Mouse (Mus musculus) forebrain, embryonic 11.5 days (tissue): ENCODE measurements around the gene Nktr. TPM values are rescaled to one million over a fixed set of nuclear protein-coding genes. Genes with fewer than 3 reads are reported as not detected.
A peak's percentile ranks its signal among the peaks of the same experiment; 100 is the strongest.

ENCODE experiments used
- ATAC-seq: fragments of 200-750 bp; cut with Nextera tagmentation; replicated peaks from 2 replicates; pipeline ENCODE4 v1.8.0; 2017; ENCODE audit warnings: moderate TSS enrichment; ENCODE audit not compliant: low FRiP score
- DNase-seq: peaks from one replicate; pipeline ENCODE4 v3.0.0-alpha.2; 2017; ENCODE audit warnings: low spot score
- H3K27ac ChIP-seq: fragments of 300-500 bp; sonication (generic); 2 replicates; pipeline ENCODE4 v1.5.1; 2014; ENCODE audit warnings: low read depth, low read length
- H3K27me3 ChIP-seq: fragments of 300-500 bp; sonication (generic); 2 replicates; pipeline ENCODE4 v1.6.1; 2014; ENCODE audit warnings: mild to moderate bottlenecking, low read length, mixed read lengths; ENCODE audit not compliant: control insufficient read depth, insufficient read depth
- H3K36me3 ChIP-seq: fragments of 300-500 bp; sonication (generic); 2 replicates; pipeline ENCODE4 v1.6.1; 2014; ENCODE audit warnings: mild to moderate bottlenecking, low read length, moderate library complexity, mixed read lengths; ENCODE audit not compliant: control insufficient read depth, insufficient read depth
- H3K4me1 ChIP-seq: fragments of 300-500 bp; sonication (generic); replicated peaks from 2 replicates; pipeline ENCODE4 v1.6.1; 2014; ENCODE audit warnings: low read length, mixed read lengths; ENCODE audit not compliant: control insufficient read depth, insufficient read depth
- H3K4me2 ChIP-seq: fragments of 300-500 bp; sonication (generic); 2 replicates; pipeline ENCODE4 v1.6.1; 2014; ENCODE audit warnings: low read depth, mild to moderate bottlenecking, low read length, moderate library complexity, mixed read lengths; ENCODE audit not compliant: severe bottlenecking
- H3K4me3 ChIP-seq: fragments of 300-500 bp; sonication (generic); 2 replicates; pipeline ENCODE4 v1.5.1; 2014; ENCODE audit warnings: low read depth, low read length
- H3K9ac ChIP-seq: fragments of 300-500 bp; sonication (generic); 2 replicates; pipeline ENCODE4 v1.6.1; 2014; ENCODE audit warnings: low read length
- H3K9me3 ChIP-seq: fragments of 300-500 bp; sonication (generic); 2 replicates; pipeline ENCODE4 v1.6.1; 2016; ENCODE audit warnings: low read length, mixed read lengths; ENCODE audit not compliant: control insufficient read depth
- WGBS: fragments of 180-500 bp; shearing (Covaris S2); extraction: QIAGEN DNeasy Blood & Tissue Kit; methylation state at CpG from one replicate; pipeline ENCODE4 v1.1.7; 2014; 5-methylcytosine and 5-hydroxymethylcytosine counted together
- polyA plus RNA-seq: library from polyadenylated mRNA; unstranded; fragments of >200 nt; fragmentation: Nextera tagmentation; extraction: Ambion mirVana; gene quantifications from 2 replicates; pipeline ENCODE4 v1.2.1, GENCODE M21; 2014

The Nktr gene
- polyA plus RNA-seq, 1 experiment from 2014 or later, result 67.5 TPM

GRCm38 (mm10) chr9:121679549-121679948, 39.4 kb upstream of the Nktr start:
- Histone ChIP-seq H3K9me3 (no peaks in the 10 kb centered on the region), H3K27ac (no peak overlapping the region), H3K4me2 (no peak overlapping the region), H3K27me3 (no peaks in the 10 kb centered on the region), H3K4me3 (no peak overlapping the region), H3K9ac (no peak overlapping the region), H3K4me1 (0 out of 2 replicates have a peak, but pooled peaks cover 2% of the 10 kb centered on the region), H3K36me3 (peaks cover 3% of the 10 kb centered on the region; the same call in 1 of the 2 replicates)
- DNase-seq (peak; percentile 78), ATAC-seq (peak; percentile 72)
- 20% methylated on average over 6 of the region's 6 CpGs for WGBS

GRCm38 (mm10) chr9:121681191-121681590, 37.8 kb upstream of the Nktr start:
- Histone ChIP-seq H3K4me1 (0 out of 2 replicates have a peak, but pooled peaks cover 2% of the 10 kb centered on the region), H3K4me2 (no peak overlapping the region), H3K9me3 (no peaks in the 10 kb centered on the region), H3K4me3 (no peak overlapping the region), H3K27me3 (no peaks in the 10 kb centered on the region), H3K27ac (no peak overlapping the region), H3K36me3 (peaks cover 7% of the 10 kb centered on the region; the same call in 1 of the 2 replicates), H3K9ac (no peak overlapping the region)
- DNase-seq (no peak), ATAC-seq (no peak)
- WGBS, result 85% methylated on average over 8 of the region's 8 CpGs

DNA sequence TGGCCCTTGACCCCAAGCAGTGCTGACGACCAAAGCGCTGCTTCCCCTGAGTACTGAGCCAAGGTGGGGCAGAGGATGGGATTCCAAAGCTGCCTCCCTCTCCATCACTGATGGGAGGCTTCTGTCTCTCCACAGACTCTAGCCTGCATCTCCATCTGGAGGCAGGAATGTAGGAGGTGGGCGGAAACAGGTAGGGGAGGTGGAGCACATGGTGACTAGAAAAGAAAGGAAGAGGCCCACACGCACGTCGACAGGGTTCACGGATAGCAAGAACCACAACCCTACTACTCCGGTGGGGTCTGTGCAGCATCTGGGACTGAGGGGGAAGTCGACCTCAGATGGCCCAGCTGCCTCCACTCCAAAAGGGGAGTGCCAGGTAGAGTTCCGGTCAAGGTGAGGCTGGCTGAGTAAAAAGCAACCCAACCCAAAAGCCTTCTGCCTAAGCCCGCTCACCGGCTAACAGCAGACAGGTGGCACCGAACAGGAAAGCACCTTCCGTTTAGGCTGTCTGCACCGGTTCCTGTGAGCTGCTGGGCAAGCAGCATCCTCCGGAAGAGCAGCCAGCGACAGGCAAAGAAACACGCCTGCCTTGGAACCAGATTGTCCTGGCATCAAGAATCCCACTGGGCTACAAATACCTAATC, 36.8 kb upstream of the Nktr start:
- WGBS, result 74% methylated on average over 18 of the region's 18 CpGs
- H3K36me3 ChIP-seq, result peaks cover 7% of the 10 kb centered on the region

GRCm38 (mm10) chr9:121684702-121685101, 34.3 kb upstream of the Nktr start:
- Histone ChIP-seq H3K4me3 (no peak overlapping the region), H3K9ac (no peak overlapping the region), H3K27ac (no peak overlapping the region), H3K36me3 (peaks cover 11% of the 10 kb centered on the region), H3K4me2 (no peak overlapping the region), H3K4me1 (0 out of 2 replicates have a peak, but pooled peaks cover 1% of the 10 kb centered on the region), H3K27me3 (no peaks in the 10 kb centered on the region), H3K9me3 (no peaks in the 10 kb centered on the region)
- WGBS, result 85% methylated on average over 7 of the region's 7 CpGs
- no peak for DNase-seq
- ATAC-seq, result no peak

More for the DNA sequence above, 36.8 kb upstream of the Nktr start:
- Histone ChIP-seq H3K9me3 (no peaks in the 10 kb centered on the region), H3K4me1 (0 out of 2 replicates have a peak, but pooled peaks cover 2% of the 10 kb centered on the region), H3K9ac (no peak overlapping the region), H3K4me2 (no peak overlapping the region), H3K27ac (no peak overlapping the region), H3K4me3 (no peak overlapping the region), H3K27me3 (no peaks in the 10 kb centered on the region)
- no peak for DNase-seq
- ATAC-seq, result no peak

DNA sequence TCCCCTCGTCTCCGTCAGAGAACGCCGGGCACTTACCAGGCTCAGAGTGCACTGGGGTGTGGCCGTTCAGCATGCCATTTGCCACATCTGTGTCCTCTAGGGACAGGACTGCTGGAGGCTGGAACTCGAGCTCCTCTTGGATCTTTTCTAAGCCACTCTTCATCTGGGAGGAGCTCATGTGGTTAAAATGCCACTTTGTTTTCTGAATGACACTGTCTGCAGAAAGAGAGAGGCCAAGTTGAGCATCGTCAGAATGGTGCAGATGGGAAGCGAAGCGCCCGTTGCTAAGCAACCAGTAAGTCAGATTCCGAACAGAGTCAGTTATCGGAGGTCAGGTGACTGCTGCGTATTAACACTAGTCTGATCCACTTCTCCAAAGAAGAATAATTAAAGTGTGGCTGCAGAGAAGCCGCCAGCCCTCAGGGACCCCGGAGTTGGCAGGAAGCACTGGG, 28.7 kb upstream of the Nktr start:
- 80% methylated on average over 15 of the region's 15 CpGs for WGBS
- Histone ChIP-seq H3K27me3 (no peaks in the 10 kb centered on the region), H3K4me3 (no peak overlapping the region), H3K36me3 (peaks cover 4% of the 10 kb centered on the region), H3K9me3 (no peaks in the 10 kb centered on the region), H3K4me1 (peaks cover 5% of the 10 kb centered on the region; the same call in 1 of the 2 replicates), H3K4me2 (no peak overlapping the region), H3K9ac (no peak overlapping the region), H3K27ac (no peak overlapping the region)
- no peak for DNase-seq
- ATAC-seq, result peak; percentile 64

DNA sequence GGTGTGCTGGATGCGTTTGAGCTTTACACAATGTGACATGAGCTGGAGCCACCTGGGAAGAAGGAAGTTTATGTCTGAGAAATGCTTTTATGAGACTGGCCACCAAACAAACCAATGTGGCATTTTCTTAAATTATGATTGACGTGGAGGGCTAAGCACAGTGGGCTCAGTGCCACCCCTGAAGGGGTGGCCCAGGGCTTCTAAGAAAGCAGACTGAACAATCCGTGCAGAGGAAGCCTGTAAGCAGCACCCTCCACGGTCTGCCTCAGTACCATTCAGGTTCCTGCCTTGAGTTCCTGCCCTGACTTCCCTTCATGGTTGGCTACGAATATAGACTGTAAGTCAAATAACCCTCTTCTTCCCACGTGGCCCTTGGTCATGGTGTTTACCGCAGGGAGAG, 28.2 kb upstream of the Nktr start:
- WGBS, result 91% methylated on average over 7 of the region's 7 CpGs
- Histone ChIP-seq H3K4me3 (no peak overlapping the region), H3K9ac (no peak overlapping the region), H3K27ac (no peak overlapping the region), H3K4me2 (no peak overlapping the region), H3K4me1 (peaks cover 5% of the 10 kb centered on the region; the same call in 1 of the 2 replicates), H3K36me3 (peaks cover 4% of the 10 kb centered on the region), H3K27me3 (no peaks in the 10 kb centered on the region), H3K9me3 (no peaks in the 10 kb centered on the region)
- DNase-seq (no peak), ATAC-seq (no peak)

DNA sequence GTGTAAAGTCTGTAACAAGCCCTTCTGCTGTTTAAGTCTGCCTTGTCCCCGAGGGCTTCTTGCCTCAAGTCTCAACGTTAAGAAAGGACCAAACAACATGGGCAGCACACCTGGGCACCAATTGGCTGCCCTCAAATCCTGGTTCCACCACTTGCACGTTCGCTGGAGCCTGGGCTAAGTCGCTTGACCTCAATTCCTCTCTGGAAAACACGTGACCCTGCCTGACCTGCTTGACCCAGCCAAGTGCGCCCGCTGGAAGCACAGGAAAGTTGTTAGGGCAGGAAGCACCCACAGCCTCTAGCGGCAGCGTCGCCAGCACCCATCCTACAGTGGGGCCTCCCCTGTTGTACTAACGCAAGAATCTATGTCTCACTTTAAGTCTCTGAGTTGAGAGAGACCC, 24.2 kb upstream of the Nktr start:
- Histone ChIP-seq H3K27me3 (no peaks in the 10 kb centered on the region), H3K36me3 (no peaks in the 10 kb centered on the region; the same call in 1 of the 2 replicates), H3K9ac (no peak overlapping the region), H3K27ac (no peak overlapping the region), H3K4me1 (peaks cover 5% of the 10 kb centered on the region; the same call in 1 of the 2 replicates), H3K9me3 (no peaks in the 10 kb centered on the region), H3K4me2 (no peak overlapping the region), H3K4me3 (no peak overlapping the region)
- WGBS, result 78% methylated on average over 12 of the region's 12 CpGs
- ATAC-seq (no peak), DNase-seq (no peak)

DNA sequence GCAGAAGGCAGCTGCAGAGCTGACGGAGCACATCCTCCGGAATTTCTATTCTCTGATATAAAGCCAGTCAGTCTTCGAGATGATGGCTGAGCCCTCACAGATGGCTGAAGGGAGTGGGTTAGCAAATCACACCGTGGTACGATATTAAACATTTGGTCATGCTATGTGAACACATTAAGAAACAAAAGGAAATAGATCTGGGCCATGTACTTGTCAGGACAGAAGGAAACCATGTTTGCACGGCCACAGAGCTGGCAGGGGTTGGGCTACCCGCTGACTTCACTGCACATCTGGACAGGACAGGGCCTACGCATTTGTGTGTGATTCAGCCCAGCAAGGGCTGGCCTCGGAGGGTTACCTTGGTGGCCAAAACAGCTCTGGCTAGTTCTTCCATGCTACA, 22.3 kb upstream of the Nktr start:
- Histone ChIP-seq H3K27ac (no peak overlapping the region), H3K36me3 (no peaks in the 10 kb centered on the region; the same call in 1 of the 2 replicates), H3K4me3 (no peak overlapping the region), H3K4me2 (no peak overlapping the region), H3K4me1 (no peaks in the 10 kb centered on the region), H3K9me3 (no peaks in the 10 kb centered on the region), H3K9ac (no peak overlapping the region), H3K27me3 (no peaks in the 10 kb centered on the region)
- no peak for ATAC-seq
- DNase-seq, result no peak
- WGBS, result 94% methylated on average over 9 of the region's 9 CpGs
